Mouse (Mus musculus) liver, embryonic 13.5 days (tissue): Measurements from ENCODE around the gene Btbd35f18. TPM values are rescaled to one million over a fixed set of nuclear protein-coding genes. Genes with fewer than 3 reads are reported as not detected.
"Not testable (repeated sequence)": the region's sequence is repeated elsewhere in the genome, so short reads cannot be mapped to it uniquely, and the experiment has no call there.

ENCODE experiments used
- ATAC-seq: fragments of 200-750 bp; cut with Nextera tagmentation; 2 replicates; pipeline ENCODE4 v1.8.0; 2017; ENCODE audit warnings: low read depth, mild to moderate bottlenecking, moderate number of reproducible peaks, moderate library complexity
- DNase-seq: peaks from one replicate; pipeline ENCODE4 v3.0.0; 2022
- H3K27ac ChIP-seq: fragments of 300-500 bp; sonication (generic); 2 replicates; pipeline ENCODE4 v1.5.1; 2015; ENCODE audit warnings: moderate library complexity, mild to moderate bottlenecking, inconsistent platforms
- H3K27me3 ChIP-seq: fragments of 300-500 bp; sonication (generic); 2 replicates; pipeline ENCODE4 v1.6.1; 2015; ENCODE audit warnings: mild to moderate bottlenecking, inconsistent platforms
- H3K36me3 ChIP-seq: fragments of 300-500 bp; sonication (generic); 2 replicates; pipeline ENCODE4 v1.6.1; 2015; ENCODE audit warnings: mild to moderate bottlenecking, inconsistent platforms
- H3K4me1 ChIP-seq: fragments of 300-500 bp; sonication (generic); replicated peaks from 2 replicates; pipeline ENCODE4 v1.6.1; 2015; ENCODE audit warnings: inconsistent platforms
- H3K4me2 ChIP-seq: fragments of 300-500 bp; sonication (generic); 2 replicates; pipeline ENCODE4 v1.6.1; 2015; ENCODE audit warnings: inconsistent platforms, mild to moderate bottlenecking, moderate library complexity
- H3K4me3 ChIP-seq: fragments of 300-500 bp; sonication (generic); replicated peaks from 2 replicates; pipeline ENCODE4 v1.5.1; 2015; ENCODE audit warnings: mild to moderate bottlenecking, inconsistent platforms
- H3K9ac ChIP-seq: fragments of 300-500 bp; sonication (generic); 2 replicates; pipeline ENCODE4 v1.6.1; 2015; ENCODE audit warnings: mild to moderate bottlenecking, inconsistent platforms
- H3K9me3 ChIP-seq: fragments of 300-500 bp; sonication (generic); replicated peaks from 2 replicates; pipeline ENCODE4 v1.6.1; 2016; ENCODE audit warnings: inconsistent platforms
- WGBS: fragments of 180-500 bp; shearing (Covaris S2); methylation state at CpG from one replicate; pipeline ENCODE4 v1.1.7; 2015; ENCODE audit not compliant: insufficient replicate concordance; 5-methylcytosine and 5-hydroxymethylcytosine counted together
- polyA plus RNA-seq: library from polyadenylated mRNA; unstranded; fragments of >200 nt; fragmentation: Nextera tagmentation; extraction: Ambion mirVana; gene quantifications from 2 replicates; pipeline ENCODE4 v1.2.1, GENCODE M21; 2015

Btbd35f18 gene
- not detected in 2 replicates for polyA plus RNA-seq

DNA sequence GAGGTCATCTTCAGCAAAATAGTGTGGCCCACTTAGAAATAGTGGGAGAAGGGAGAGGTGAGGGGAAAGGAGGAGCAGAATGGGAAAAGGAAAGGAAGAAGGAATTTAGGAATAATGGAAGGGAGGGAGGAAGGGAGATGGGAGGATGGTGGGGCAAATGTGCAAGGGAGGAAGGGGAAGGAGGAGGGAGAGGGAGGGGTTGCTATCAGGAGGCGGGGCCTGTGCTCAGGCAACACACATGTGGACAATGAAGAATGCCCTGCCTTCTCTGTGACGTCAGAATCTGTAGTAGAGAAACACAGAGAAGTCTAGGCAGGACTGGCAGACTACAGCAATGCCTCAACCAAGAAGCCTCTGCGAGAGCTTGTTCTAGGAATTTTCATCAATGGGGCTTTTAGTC is at the start of gene Btbd35f18:
Btbd35f18 (plus strand) TSS at position 301 of the 400 bp plus-strand sequence.
- DNase-seq, ATAC-seq, H3K4me3 ChIP-seq, H3K9me3 ChIP-seq, H3K27me3 ChIP-seq, H3K27ac ChIP-seq, H3K36me3 ChIP-seq, H3K9ac ChIP-seq, H3K4me1 ChIP-seq, H3K4me2 ChIP-seq: not testable (repeated sequence)
- WGBS = no CpG with 5 or more reads among the region's 3 CpGs

Other genes starting within 250 kb of the Btbd35f18 start
- not detected in 2 replicates for gene Btbd35f10, start 52.7 kb downstream of the Btbd35f18 start, polyA plus RNA-seq